Mouse (Mus musculus) E14TG2a.4 (cell line): ENCODE data around the gene Ifngr2.

ENCODE experiments used
- CTCF ChIP-seq: conservative IDR thresholded peaks from 2 replicates; pipeline ENCODE4 v1.5.1; 2014; ENCODE audit warnings: low read length
- NANOG ChIP-seq: IDR thresholded peaks from 2 replicates; pipeline ENCODE4 v1.6.1; 2014; ENCODE audit warnings: borderline replicate concordance, low read length, mixed read lengths

- TF ChIP-seq CTCF (no peak), NANOG (no peak)
Observed at GRCm38 (mm10) chr16:91524206-91524605, 22.7 kb upstream of the Ifngr2 start.
